Comparison of ENCODE assay signal across 8 mouse cellular contexts in the genomic region with DNA sequence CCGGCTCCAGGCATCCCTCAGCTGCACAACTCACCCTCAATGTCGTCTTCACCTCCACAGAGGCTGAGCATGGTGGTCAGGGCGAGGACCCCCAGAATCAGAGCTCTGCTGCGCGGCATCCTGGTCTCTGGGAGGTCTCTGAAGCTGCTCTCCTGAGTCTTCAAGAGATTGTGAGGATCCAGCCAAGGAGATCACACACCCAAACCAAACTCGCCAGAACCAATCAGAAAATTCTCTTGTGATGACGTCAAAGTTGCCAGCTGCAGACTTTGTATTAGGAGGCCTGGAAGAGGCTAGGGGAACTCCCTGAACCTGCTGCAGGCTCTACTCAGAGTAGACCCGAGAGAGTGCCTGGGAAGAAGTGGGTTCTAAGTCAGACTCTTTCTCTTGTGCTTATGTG. TPM values are rescaled to one million over a fixed set of nuclear protein-coding genes. Genes with fewer than 3 reads are reported as not detected.
DNase-seq lines count a peak whose midpoint lies in the region; ATAC-seq and TF ChIP-seq lines count a peak whose summit lies in the region.

A gene (minus strand): TSS at position 176 of the 400 bp plus-strand sequence.

- TF ChIP-seq POLR2A in limb, embryonic 14.5 days (IDR thresholded peaks at IDR 0.05; ENCODE audit: borderline replicate concordance, extremely low read depth, insufficient read depth, insufficient read length): no peak
- no peak for TF ChIP-seq POLR2A in olfactory bulb, adult 2 months (IDR thresholded peaks at IDR 0.05; ENCODE audit: insufficient read depth, low read depth, low read length)

- 12% methylated on average over 8 of the region's 8 CpGs for WGBS in limb, embryonic 14.5 days
- 20% methylated on average over 8 of the region's 8 CpGs for WGBS in olfactory bulb, adult 2 months

- no peaks in the 10 kb centered on the region for H3K36me3 ChIP-seq in limb, embryonic 14.5 days (ENCODE audit: control insufficient read depth, insufficient read depth, low read length)

- intact Hi-C loops in gastrocnemius, postnatal 14 days (cut with DNase I; ENCODE audit: low total_unique reads): no loop called here

- ATAC-seq in limb, embryonic 14.5 days (ENCODE audit: low FRiP score, low read depth): peak; percentile 63; the same call in 1 of the 2 replicates

- H3K9ac ChIP-seq in limb, embryonic 14.5 days (ENCODE audit: low read depth, low read length, severe bottlenecking): no peak within 1 kb of the TSS

- H3K27ac ChIP-seq in limb, embryonic 14.5 days (replicated peaks; ENCODE audit: low read depth, low read length): no peak within 1 kb of the TSS
- H3K27ac ChIP-seq in olfactory bulb, adult 2 months (ENCODE audit: insufficient read depth, low read depth, low read length): no peak within 1 kb of the TSS

- peak; percentile 78 for DNase-seq in right cerebral cortex, adult 18-20 months
- DNase-seq in right cerebral cortex, postnatal 4 days: no peak
- peak; percentile 75 for DNase-seq in cerebellum, adult 9-10 months
- DNase-seq in gastrocnemius, postnatal 14 days: peak; percentile 64
- DNase-seq in kidney, adult 9 months: peak; percentile 97
- DNase-seq in limb, embryonic 14.5 days (ENCODE audit: low spot score): peak; percentile 72
- peak; percentile 86 for DNase-seq in thymus, postnatal 0 days (ENCODE audit: low spot score)

- H3K4me3 ChIP-seq in limb, embryonic 14.5 days (replicated peaks; ENCODE audit: low read length): no peak within 1 kb of the TSS
- no peak within 1 kb of the TSS for H3K4me3 ChIP-seq in olfactory bulb, adult 2 months (ENCODE audit: insufficient read depth, low read depth, low read length)

- no peaks in the 10 kb centered on the region for H3K27me3 ChIP-seq in limb, embryonic 14.5 days (ENCODE audit: control insufficient read depth, insufficient read depth, low read length)

- no peak for TF ChIP-seq CTCF in olfactory bulb, adult 2 months (IDR thresholded peaks at IDR 0.05; ENCODE audit: insufficient read depth, low read depth, low read length)

- H3K4me1 ChIP-seq in limb, embryonic 14.5 days (ENCODE audit: control insufficient read depth, insufficient read depth, low read length): no peaks in the 10 kb centered on the region
- H3K4me1 ChIP-seq in olfactory bulb, adult 2 months (ENCODE audit: control insufficient read depth, insufficient read depth, low read length): no peaks in the 10 kb centered on the region

- H3K4me2 ChIP-seq in limb, embryonic 14.5 days (replicated peaks; ENCODE audit: low read depth, low read length, severe bottlenecking): no peak within 1 kb of the TSS

- no peaks in the 10 kb centered on the region for H3K9me3 ChIP-seq in limb, embryonic 14.5 days (ENCODE audit: control insufficient read depth, low read length)

RNA-seq across cellular contexts. Expression of the gene that starts here (rescaled TPM):
- total RNA-seq in gastrocnemius, postnatal 14 days (2021): 1 to 10 TPM; 2.8 to 3.9 TPM
- 2.0 and 2.9 TPM in 2 replicates for polyA plus RNA-seq in limb, embryonic 14.5 days (2012; rRNA removed)
- polyA plus RNA-seq in limb, embryonic 14.5 days (2014; fragmentation: Nextera tagmentation; extraction: Ambion mirVana): 4.1 and 4.5 TPM in 2 replicates
- 508 and 641 TPM in 2 replicates for polyA plus RNA-seq in olfactory bulb, adult 2 months (2012; ENCODE audit: insufficient read depth, insufficient read length, low replicate concordance, missing spikeins)
- 991 and 995 TPM in 2 replicates for polyA plus RNA-seq in thymus, postnatal 0 days (2015; fragmentation: Nextera tagmentation; extraction: Ambion mirVana)

Comparison
In these comparisons a context has a peak if more than half of its experiments do, and no peak if none do; other contexts are left out.
1. RNA of the gene that starts here (polyA plus RNA-seq): 991 to 995 TPM in thymus, postnatal 0 days and 508 to 641 TPM in olfactory bulb, adult 2 months; 2.0 to 4.5 TPM in limb, embryonic 14.5 days; every median in the first group is over 10 times any median in the second.